In the genomic region with DNA sequence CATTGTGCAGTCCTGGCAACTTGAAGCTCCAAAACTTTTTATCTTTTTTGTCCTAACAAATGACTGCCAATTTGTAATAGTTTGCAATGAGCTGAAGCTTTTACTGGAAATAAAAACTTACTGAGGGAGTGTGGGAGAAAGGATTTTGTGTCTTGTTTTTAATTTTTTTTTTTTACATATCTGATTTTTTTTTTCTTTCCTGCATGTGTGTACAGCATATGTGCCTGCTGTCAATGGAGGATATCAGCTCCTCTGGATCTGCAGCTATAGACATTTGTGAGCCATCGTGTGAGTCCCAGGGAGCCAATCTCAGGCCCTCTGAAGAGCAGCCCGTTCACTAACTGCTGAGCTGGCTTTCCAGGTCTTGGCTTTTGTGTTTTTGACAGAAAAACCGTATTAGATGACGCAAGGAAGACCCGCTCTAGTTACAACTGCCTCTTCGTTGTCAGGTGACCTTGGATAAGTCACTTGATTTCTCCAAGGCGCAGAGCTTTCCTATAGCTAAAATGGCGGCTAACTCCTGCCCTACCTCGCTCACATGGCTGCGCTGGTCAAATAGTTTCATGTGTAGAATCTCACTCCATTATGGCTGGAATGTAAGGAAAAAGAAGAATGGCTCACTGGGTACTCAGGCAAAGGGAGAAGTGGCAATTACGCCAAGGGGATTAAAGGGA, we compare ENCODE assay signal across 8 mouse cellular contexts. TPM values are rescaled to one million over a fixed set of nuclear protein-coding genes. Genes with fewer than 3 reads are reported as not detected.
A peak's percentile ranks its signal among the peaks of the same experiment; 100 is the strongest.
DNase-seq lines count a peak whose midpoint lies in the region; ATAC-seq and TF ChIP-seq lines count a peak whose summit lies in the region.

No protein-coding gene starts in this region.

- H3K4me3 ChIP-seq in lung, embryonic 14.5 days (ENCODE audit: low read depth, low read length), result peak overlapping the region; percentile 68
- H3K4me3 ChIP-seq in embryonic facial prominence, embryonic 11.5 days (ENCODE audit: low read depth, low read length), result peak overlapping the region; percentile 56
- peak overlapping the region; percentile 70 for H3K4me3 ChIP-seq in intestine, embryonic 15.5 days (replicated peaks)
- H3K4me3 ChIP-seq in neural tube, embryonic 15.5 days (replicated peaks), result peak overlapping the region; percentile 63

- ATAC-seq in lung, embryonic 14.5 days (ENCODE audit: insufficient read depth), result no peak
- ATAC-seq in embryonic facial prominence, embryonic 11.5 days (replicated peaks; ENCODE audit: insufficient number of reproducible peaks, low FRiP score, low TSS enrichment, low read depth), result no peak
- ATAC-seq in intestine, embryonic 15.5 days, result no peak
- ATAC-seq in neural tube, embryonic 15.5 days (ENCODE audit: low FRiP score), result no peak

- peak overlapping the region; percentile 83 for H3K9ac ChIP-seq in lung, embryonic 14.5 days
- H3K9ac ChIP-seq in embryonic facial prominence, embryonic 11.5 days (replicated peaks; ENCODE audit: low read length), result peak overlapping the region; percentile 88
- H3K9ac ChIP-seq in intestine, embryonic 15.5 days, result peak overlapping the region; percentile 90
- H3K9ac ChIP-seq in neural tube, embryonic 15.5 days (replicated peaks), result peak overlapping the region; percentile 74

- peak overlapping the region; percentile 96 for H3K4me2 ChIP-seq in lung, embryonic 14.5 days
- peak overlapping the region; percentile 78 for H3K4me2 ChIP-seq in embryonic facial prominence, embryonic 11.5 days (ENCODE audit: low read depth, low read length)
- peak overlapping the region; percentile 72 for H3K4me2 ChIP-seq in intestine, embryonic 15.5 days (replicated peaks)
- peak overlapping the region; percentile 61 for H3K4me2 ChIP-seq in neural tube, embryonic 15.5 days

- DNase-seq in lung, embryonic 14.5 days, result no peak
- DNase-seq in lung, postnatal 14 days, result no peak
- no peak for DNase-seq in embryonic facial prominence, embryonic 11.5 days (ENCODE audit: low spot score)
- no peak for DNase-seq in frontal cortex, postnatal 25 days (ENCODE audit: low spot score in 2 of 2)
- no peak for DNase-seq in layer of hippocampus, postnatal 36 days
- no peak for DNase-seq in adrenal gland, adult 2 months

- no peaks in the 10 kb centered on the region for H3K36me3 ChIP-seq in lung, embryonic 14.5 days (ENCODE audit: insufficient read depth)
- H3K36me3 ChIP-seq in embryonic facial prominence, embryonic 11.5 days (replicated peaks; ENCODE audit: control insufficient read depth, insufficient read depth, low read depth, low read length), result no peaks in the 10 kb centered on the region
- H3K36me3 ChIP-seq in intestine, embryonic 15.5 days, result no peaks in the 10 kb centered on the region
- no peaks in the 10 kb centered on the region for H3K36me3 ChIP-seq in neural tube, embryonic 15.5 days

- 87% methylated on average over 11 of the region's 11 CpGs for WGBS in lung, embryonic 14.5 days
- 91% methylated on average over 11 of the region's 11 CpGs for WGBS in embryonic facial prominence, embryonic 11.5 days
- WGBS in intestine, embryonic 15.5 days, result 88% methylated on average over 11 of the region's 11 CpGs
- 85% methylated on average over 11 of the region's 11 CpGs for WGBS in neural tube, embryonic 15.5 days

- no peaks in the 10 kb centered on the region for H3K27me3 ChIP-seq in lung, embryonic 14.5 days (ENCODE audit: insufficient read depth, low read length)
- peaks cover 3% of the 10 kb centered on the region; the same call in 1 of the 2 replicates for H3K27me3 ChIP-seq in embryonic facial prominence, embryonic 11.5 days (ENCODE audit: control insufficient read depth, insufficient read depth, low read length)
- no peaks in the 10 kb centered on the region for H3K27me3 ChIP-seq in intestine, embryonic 15.5 days (replicated peaks)
- H3K27me3 ChIP-seq in neural tube, embryonic 15.5 days (replicated peaks), result peaks cover 33% of the 10 kb centered on the region

- H3K9me3 ChIP-seq in lung, embryonic 14.5 days (ENCODE audit: low read depth, low read length), result no peaks in the 10 kb centered on the region
- H3K9me3 ChIP-seq in embryonic facial prominence, embryonic 11.5 days (replicated peaks; ENCODE audit: control insufficient read depth, low read length), result no peaks in the 10 kb centered on the region
- H3K9me3 ChIP-seq in intestine, embryonic 15.5 days, result no peaks in the 10 kb centered on the region
- H3K9me3 ChIP-seq in neural tube, embryonic 15.5 days (replicated peaks), result no peaks in the 10 kb centered on the region

- H3K27ac ChIP-seq in lung, embryonic 14.5 days (ENCODE audit: low read depth), result peak overlapping the region; percentile 94
- H3K27ac ChIP-seq in embryonic facial prominence, embryonic 11.5 days (replicated peaks; ENCODE audit: low read depth, low read length), result peak overlapping the region; percentile 72
- H3K27ac ChIP-seq in intestine, embryonic 15.5 days, result peak overlapping the region; percentile 95
- H3K27ac ChIP-seq in neural tube, embryonic 15.5 days (replicated peaks), result peak overlapping the region; percentile 97

- no peak for TF ChIP-seq CTCF in lung, embryonic 14.5 days (IDR thresholded peaks at IDR 0.05; ENCODE audit: low read depth)

- peaks cover 17% of the 10 kb centered on the region for H3K4me1 ChIP-seq in lung, embryonic 14.5 days (ENCODE audit: insufficient read depth)
- H3K4me1 ChIP-seq in embryonic facial prominence, embryonic 11.5 days (ENCODE audit: control insufficient read depth, insufficient read depth, low read length), result peaks cover 8% of the 10 kb centered on the region; the same call in 1 of the 2 replicates
- H3K4me1 ChIP-seq in intestine, embryonic 15.5 days (replicated peaks), result peaks cover 28% of the 10 kb centered on the region
- H3K4me1 ChIP-seq in neural tube, embryonic 15.5 days, result peaks cover 45% of the 10 kb centered on the region

RNA-seq across cellular contexts. Expression of a gene that starts 1.6 kb away (rescaled TPM):
- polyA plus RNA-seq in lung, embryonic 14.5 days (2014; fragmentation: Nextera tagmentation; extraction: Ambion mirVana), result 5.3 and 5.8 TPM in 2 replicates
- polyA plus RNA-seq in embryonic facial prominence, embryonic 11.5 days (2014; fragmentation: Nextera tagmentation; extraction: Ambion mirVana), result 5.3 and 5.6 TPM in 2 replicates
- 4.1 and 4.7 TPM in 2 replicates for polyA plus RNA-seq in intestine, embryonic 15.5 days (2015; fragmentation: Nextera tagmentation; extraction: Ambion mirVana)
- 4.3 and 4.5 TPM in 2 replicates for polyA plus RNA-seq in neural tube, embryonic 15.5 days (2015; fragmentation: Nextera tagmentation; extraction: Ambion mirVana)
- 10 to 100 TPM; 52.7 to 56.1 TPM for total RNA-seq in layer of hippocampus, postnatal 36 days (2021)
- 10 to 100 TPM; 70.9 to 83.7 TPM for total RNA-seq in adrenal gland, adult 2 months (2021)
- 15.7 and 16.5 TPM in 2 replicates for polyA plus RNA-seq in adrenal gland, adult 2 months (2012; rRNA removed)

RNA-seq across cellular contexts. Expression of a gene that starts 12.9 kb away (rescaled TPM):
- 11.0 and 14.4 TPM in 2 replicates for polyA plus RNA-seq in lung, embryonic 14.5 days (2014; fragmentation: Nextera tagmentation; extraction: Ambion mirVana)
- polyA plus RNA-seq in embryonic facial prominence, embryonic 11.5 days (2014; fragmentation: Nextera tagmentation; extraction: Ambion mirVana), result 6.4 and 7.8 TPM in 2 replicates
- 17.4 and 22.0 TPM in 2 replicates for polyA plus RNA-seq in intestine, embryonic 15.5 days (2015; fragmentation: Nextera tagmentation; extraction: Ambion mirVana)
- polyA plus RNA-seq in neural tube, embryonic 15.5 days (2015; fragmentation: Nextera tagmentation; extraction: Ambion mirVana), result 9.3 and 10.4 TPM in 2 replicates
- total RNA-seq in layer of hippocampus, postnatal 36 days (2021), result 10 to 100 TPM; 76.4 to 86.1 TPM
- 100 to 1,000 TPM in 1 of 2 experiments, 10 to 100 TPM in 1; 88.4 to 175 TPM for total RNA-seq in adrenal gland, adult 2 months (2021)
- polyA plus RNA-seq in adrenal gland, adult 2 months (2012; rRNA removed), result 70.3 and 91.9 TPM in 2 replicates

RNA-seq across cellular contexts. Expression of a gene that starts 12.9 kb away (rescaled TPM):
- 1.0 and 2.5 TPM in 2 replicates for polyA plus RNA-seq in lung, embryonic 14.5 days (2014; fragmentation: Nextera tagmentation; extraction: Ambion mirVana)
- polyA plus RNA-seq in embryonic facial prominence, embryonic 11.5 days (2014; fragmentation: Nextera tagmentation; extraction: Ambion mirVana), result 0.87 and 1.1 TPM in 2 replicates
- 1.8 and 2.0 TPM in 2 replicates for polyA plus RNA-seq in intestine, embryonic 15.5 days (2015; fragmentation: Nextera tagmentation; extraction: Ambion mirVana)
- 3.2 and 3.4 TPM in 2 replicates for polyA plus RNA-seq in neural tube, embryonic 15.5 days (2015; fragmentation: Nextera tagmentation; extraction: Ambion mirVana)
- 1 to 10 TPM; 9.5 TPM for total RNA-seq in layer of hippocampus, postnatal 36 days (2021)
- 10 to 100 TPM in 1 of 2 experiments, 1 to 10 TPM in 1; 6.3 to 14.3 TPM for total RNA-seq in adrenal gland, adult 2 months (2021)
- polyA plus RNA-seq in adrenal gland, adult 2 months (2012; rRNA removed), result 21.4 and 24.7 TPM in 2 replicates

RNA-seq across cellular contexts. Expression of a gene that starts 17.8 kb away (rescaled TPM):
- 9.3 and 9.5 TPM in 2 replicates for polyA plus RNA-seq in lung, embryonic 14.5 days (2014; fragmentation: Nextera tagmentation; extraction: Ambion mirVana)
- polyA plus RNA-seq in embryonic facial prominence, embryonic 11.5 days (2014; fragmentation: Nextera tagmentation; extraction: Ambion mirVana), result 7.1 and 8.3 TPM in 2 replicates
- polyA plus RNA-seq in intestine, embryonic 15.5 days (2015; fragmentation: Nextera tagmentation; extraction: Ambion mirVana), result 7.9 and 8.8 TPM in 2 replicates
- 28.4 and 29.0 TPM in 2 replicates for polyA plus RNA-seq in neural tube, embryonic 15.5 days (2015; fragmentation: Nextera tagmentation; extraction: Ambion mirVana)
- total RNA-seq in layer of hippocampus, postnatal 36 days (2021), result 10 to 100 TPM; 14.8 to 14.9 TPM
- total RNA-seq in adrenal gland, adult 2 months (2021), result 1 to 10 TPM; 2.8 to 7.0 TPM
- 3.3 and 4.5 TPM in 2 replicates for polyA plus RNA-seq in adrenal gland, adult 2 months (2012; rRNA removed)

RNA-seq across cellular contexts. Expression of a gene that starts 56.5 kb away (rescaled TPM):
- 2.5 and 2.8 TPM in 2 replicates for polyA plus RNA-seq in lung, embryonic 14.5 days (2014; fragmentation: Nextera tagmentation; extraction: Ambion mirVana)
- polyA plus RNA-seq in embryonic facial prominence, embryonic 11.5 days (2014; fragmentation: Nextera tagmentation; extraction: Ambion mirVana), result 0.70 and 0.72 TPM in 2 replicates
- polyA plus RNA-seq in intestine, embryonic 15.5 days (2015; fragmentation: Nextera tagmentation; extraction: Ambion mirVana), result 2.0 and 2.2 TPM in 2 replicates
- 8.6 and 10.8 TPM in 2 replicates for polyA plus RNA-seq in neural tube, embryonic 15.5 days (2015; fragmentation: Nextera tagmentation; extraction: Ambion mirVana)
- total RNA-seq in layer of hippocampus, postnatal 36 days (2021), result 100 to 1,000 TPM; 136 to 154 TPM
- total RNA-seq in adrenal gland, adult 2 months (2021), result 10 to 100 TPM; 18.9 to 24.2 TPM
- polyA plus RNA-seq in adrenal gland, adult 2 months (2012; rRNA removed), result 16.3 and 19.2 TPM in 2 replicates
